Mouse (Mus musculus) stomach, postnatal 0 days (tissue): ENCODE results near the gene Ppp1r9a.

Experiments used
- CTCF ChIP-seq: IDR thresholded peaks from 2 replicates; pipeline ENCODE4 v1.5.1; 2016; ENCODE audit warnings: antibody characterized with exemption, low read depth, mild to moderate bottlenecking, moderate library complexity
- EP300 ChIP-seq: optimal IDR thresholded peaks from 2 replicates; pipeline ENCODE3; 2016; ENCODE audit warnings: antibody characterized with exemption

DNA sequence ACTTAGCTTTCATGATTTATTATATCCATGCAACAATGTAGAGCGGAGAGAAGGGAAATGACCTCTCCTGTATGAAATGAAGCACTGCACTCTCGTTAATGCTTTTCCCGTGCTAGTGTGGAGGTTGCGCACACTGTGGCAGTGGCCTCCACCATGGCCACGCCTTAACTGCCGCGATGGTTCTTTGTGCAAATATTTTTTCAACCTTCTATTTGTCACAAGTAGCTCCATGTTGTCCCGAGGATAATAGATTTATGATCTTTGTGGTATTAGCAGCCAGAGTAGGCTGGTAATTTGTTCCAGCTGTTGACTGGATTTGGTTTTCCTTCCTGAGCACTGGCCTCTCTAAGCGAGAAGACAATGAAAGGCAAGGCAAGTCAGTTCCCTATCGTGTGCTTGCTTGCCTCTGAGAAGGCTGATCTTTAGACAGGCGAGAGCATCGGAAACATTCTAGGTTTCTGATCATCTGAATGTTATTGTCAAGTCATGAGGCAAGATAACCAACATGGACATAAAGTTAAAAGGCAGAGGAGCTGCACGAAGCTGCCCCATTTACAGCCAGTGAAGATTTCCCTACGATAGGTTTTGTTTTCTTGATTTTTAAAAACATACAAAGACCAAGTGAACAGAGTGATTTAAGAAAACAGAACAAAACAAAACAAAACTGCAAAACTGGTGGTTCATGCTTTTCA lies 50.5 kb downstream of the Ppp1r9a start:
- TF ChIP-seq EP300 (no peak), CTCF (no peak)
